Mouse (Mus musculus) stomach, postnatal 0 days (tissue): ENCODE measurements around the gene Ccl6.

Experiments
- CTCF ChIP-seq: IDR thresholded peaks from 2 replicates; pipeline ENCODE4 v1.5.1; 2016; ENCODE audit warnings: antibody characterized with exemption, low read depth, mild to moderate bottlenecking, moderate library complexity
- EP300 ChIP-seq: optimal IDR thresholded peaks from 2 replicates; pipeline ENCODE3; 2016; ENCODE audit warnings: antibody characterized with exemption

DNA sequence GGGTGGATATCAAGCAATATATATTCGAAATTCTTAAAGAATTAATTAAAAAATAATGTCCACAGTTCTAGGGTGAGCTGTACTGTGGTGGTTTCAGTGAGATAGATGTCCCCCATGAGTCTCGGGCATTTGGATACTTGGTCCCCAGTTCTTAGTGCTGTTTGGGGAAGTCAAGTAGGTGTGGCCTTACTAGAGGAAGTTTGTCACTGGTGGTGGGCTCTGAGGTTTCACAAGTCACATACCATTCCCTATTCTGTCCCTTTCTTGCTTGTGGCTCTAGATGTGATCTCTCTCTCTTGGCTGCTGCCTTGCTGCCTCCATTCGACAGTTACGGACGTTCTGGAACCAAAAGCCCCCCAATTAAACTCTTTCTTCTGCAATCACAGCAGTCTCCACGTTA is 32.5 kb downstream of the Ccl6 start:
- TF ChIP-seq CTCF: no peak
- no peak for TF ChIP-seq EP300
